Mouse (Mus musculus): ENCODE measurements at regions not wholly inside any gene's neighbourhood (a gene's known extent, or its start where the extent isn't known, plus 50 kb on each side); places are given as distances from the start of the nearest gene placed in this dataset.

DNA sequence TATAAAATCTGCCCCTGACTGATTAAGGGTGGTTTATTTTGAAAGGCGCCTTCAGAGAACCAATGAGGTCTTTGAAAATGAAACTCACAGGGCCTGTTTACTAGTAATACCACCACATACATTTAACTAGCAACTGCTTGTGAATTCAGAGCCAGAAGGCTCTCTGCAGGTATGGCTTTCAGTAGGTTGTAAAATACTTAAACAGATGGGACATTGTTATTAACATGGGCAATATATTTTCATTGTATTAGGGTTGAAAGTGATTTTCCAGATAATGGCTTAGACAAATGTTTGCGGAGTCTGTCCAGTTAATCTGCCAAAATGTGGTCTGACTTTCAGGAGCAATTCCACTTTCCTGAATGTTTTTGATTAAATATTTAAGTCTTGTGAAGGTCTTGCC, 430.8 kb downstream of the Btg1 start:
- WGBS (ENCODE audit: insufficient replicate concordance), result 89% methylated on average over 2 of the region's 2 CpGs
- Histone ChIP-seq H3K27me3 (ENCODE audit: control insufficient read depth, insufficient read depth, low read length) (no peaks in the 10 kb centered on the region), H3K27ac (ENCODE audit: low read depth, low read length) (no peak overlapping the region), H3K9ac (ENCODE audit: low read depth, low read length) (no peak overlapping the region), H3K9me3 (replicated peaks; ENCODE audit: control insufficient read depth, low read length) (no peaks in the 10 kb centered on the region), H3K4me2 (no peak overlapping the region), H3K36me3 (ENCODE audit: control insufficient read depth, insufficient read depth, low read length) (no peaks in the 10 kb centered on the region), H3K4me1 (ENCODE audit: control insufficient read depth, insufficient read depth, low read length) (no peaks in the 10 kb centered on the region), H3K4me3 (ENCODE audit: low read depth, low read length) (no peak overlapping the region)
- ATAC-seq (replicated peaks; ENCODE audit: insufficient number of reproducible peaks, low FRiP score, low TSS enrichment), result no peak

DNA sequence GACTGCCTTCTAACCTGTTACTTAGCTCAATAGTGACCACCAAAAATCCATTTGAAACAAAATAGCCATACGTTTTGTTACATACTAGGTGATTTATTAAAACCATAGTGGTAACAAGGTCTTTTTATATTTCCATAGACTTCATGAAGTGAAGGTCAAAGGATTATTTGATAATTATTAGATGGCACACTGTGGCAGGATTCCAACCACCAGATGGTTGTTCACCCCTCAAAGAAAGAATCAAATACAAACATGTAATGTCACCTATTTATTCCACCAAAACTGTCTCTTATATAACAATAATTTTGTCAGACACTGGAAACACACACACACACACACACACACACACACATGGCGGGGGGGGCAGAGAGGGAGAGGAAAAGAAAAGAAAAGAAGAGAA, 431.2 kb downstream of the Btg1 start:
- H3K9me3 ChIP-seq (replicated peaks; ENCODE audit: control insufficient read depth, low read length), result no peaks in the 10 kb centered on the region
- H3K4me3 ChIP-seq (ENCODE audit: low read depth, low read length), result no peak overlapping the region
- WGBS (ENCODE audit: insufficient replicate concordance), result 66% methylated on average over 2 of the region's 2 CpGs
- no peak overlapping the region for H3K27ac ChIP-seq (ENCODE audit: low read depth, low read length)
- no peaks in the 10 kb centered on the region for H3K4me1 ChIP-seq (ENCODE audit: control insufficient read depth, insufficient read depth, low read length)
- H3K27me3 ChIP-seq (ENCODE audit: control insufficient read depth, insufficient read depth, low read length), result no peaks in the 10 kb centered on the region
- H3K9ac ChIP-seq (ENCODE audit: low read depth, low read length), result no peak overlapping the region
- no peak overlapping the region for H3K4me2 ChIP-seq
- no peaks in the 10 kb centered on the region for H3K36me3 ChIP-seq (ENCODE audit: control insufficient read depth, insufficient read depth, low read length)
- no peak for ATAC-seq (replicated peaks; ENCODE audit: insufficient number of reproducible peaks, low FRiP score, low TSS enrichment)

DNA sequence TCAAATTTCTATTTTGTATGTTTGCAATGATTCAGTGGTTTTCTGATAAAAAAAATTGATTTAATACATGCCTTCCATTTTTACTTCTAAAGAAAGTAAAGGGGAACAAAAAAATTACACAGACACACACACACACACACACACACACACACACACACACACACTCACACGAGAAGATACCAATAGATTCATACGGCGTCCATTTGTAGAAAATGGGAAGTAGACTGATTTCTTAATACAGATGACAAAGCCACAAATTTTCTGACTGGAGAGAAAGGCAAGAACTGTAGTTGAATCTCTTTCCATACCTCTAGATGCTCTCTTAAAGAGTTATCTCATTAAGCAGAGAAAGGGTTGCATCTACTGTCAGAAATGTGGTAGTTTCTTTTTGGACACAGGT, 424.9 kb upstream of the Dcn start:
- H3K9me3 ChIP-seq (replicated peaks; ENCODE audit: control insufficient read depth, low read length), result no peaks in the 10 kb centered on the region
- H3K27ac ChIP-seq (ENCODE audit: low read depth, low read length), result no peak overlapping the region
- 93% methylated on average over 3 of the region's 3 CpGs for WGBS (ENCODE audit: insufficient replicate concordance)
- no peaks in the 10 kb centered on the region for H3K36me3 ChIP-seq (ENCODE audit: control insufficient read depth, insufficient read depth, low read length)
- H3K4me1 ChIP-seq (ENCODE audit: control insufficient read depth, insufficient read depth, low read length), result no peaks in the 10 kb centered on the region
- no peak overlapping the region for H3K9ac ChIP-seq (ENCODE audit: low read depth, low read length)
- H3K4me2 ChIP-seq, result no peak overlapping the region
- ATAC-seq (replicated peaks; ENCODE audit: insufficient number of reproducible peaks, low FRiP score, low TSS enrichment), result no peak
- no peak overlapping the region for H3K4me3 ChIP-seq (ENCODE audit: low read depth, low read length)
- no peaks in the 10 kb centered on the region for H3K27me3 ChIP-seq (ENCODE audit: control insufficient read depth, insufficient read depth, low read length)

DNA sequence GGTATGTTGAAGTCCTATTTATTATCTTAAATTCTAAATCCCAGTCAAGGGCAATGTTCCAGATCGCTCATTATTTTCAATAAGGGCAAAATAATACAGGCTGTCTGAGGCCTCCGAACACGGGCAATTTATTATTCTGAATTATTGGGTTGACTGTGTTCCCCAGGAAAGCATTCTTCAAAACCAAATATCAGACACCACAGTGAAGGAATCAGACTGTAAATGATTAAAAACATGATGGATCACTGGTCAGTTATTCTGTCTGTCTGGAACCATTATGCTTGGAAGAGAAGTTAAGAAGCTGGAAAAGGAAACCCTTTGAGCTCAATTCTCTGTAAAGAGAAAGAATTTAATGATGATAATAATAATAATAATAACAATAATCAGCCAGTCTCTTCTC, 417.4 kb upstream of the Dcn start:
- Histone ChIP-seq H3K27ac (ENCODE audit: low read depth, low read length) (no peak overlapping the region), H3K9me3 (replicated peaks; ENCODE audit: control insufficient read depth, low read length) (no peaks in the 10 kb centered on the region), H3K4me2 (no peak overlapping the region), H3K4me3 (ENCODE audit: low read depth, low read length) (no peak overlapping the region), H3K36me3 (ENCODE audit: control insufficient read depth, insufficient read depth, low read length) (no peaks in the 10 kb centered on the region), H3K9ac (ENCODE audit: low read depth, low read length) (no peak overlapping the region), H3K27me3 (ENCODE audit: control insufficient read depth, insufficient read depth, low read length) (no peaks in the 10 kb centered on the region), H3K4me1 (ENCODE audit: control insufficient read depth, insufficient read depth, low read length) (no peaks in the 10 kb centered on the region)
- ATAC-seq (replicated peaks; ENCODE audit: insufficient number of reproducible peaks, low FRiP score, low TSS enrichment), result no peak
- 83% methylated on average over 3 of the region's 3 CpGs for WGBS (ENCODE audit: insufficient replicate concordance)

DNA sequence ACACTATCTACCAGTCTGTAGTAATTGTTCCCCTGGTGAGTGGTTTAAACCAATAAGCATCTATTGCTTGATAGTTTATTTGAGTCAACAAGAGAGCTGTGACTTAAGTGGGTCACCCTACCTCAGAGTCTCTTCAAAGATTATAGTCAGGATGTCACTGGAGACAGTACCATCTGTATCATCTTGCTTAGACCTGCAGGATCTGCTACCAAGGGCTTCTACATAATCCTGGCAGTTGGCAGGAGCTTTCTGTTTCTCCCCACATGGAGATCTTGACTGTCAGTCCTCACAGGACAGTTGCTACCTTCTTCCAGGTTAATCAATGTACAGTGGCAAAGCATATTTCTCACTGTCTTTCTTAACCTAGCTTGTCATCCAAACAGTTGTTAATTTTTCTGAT, 414.9 kb upstream of the Dcn start:
- H3K27me3 ChIP-seq (ENCODE audit: control insufficient read depth, insufficient read depth, low read length), result no peaks in the 10 kb centered on the region
- no peaks in the 10 kb centered on the region for H3K4me1 ChIP-seq (ENCODE audit: control insufficient read depth, insufficient read depth, low read length)
- H3K9me3 ChIP-seq (replicated peaks; ENCODE audit: control insufficient read depth, low read length), result no peaks in the 10 kb centered on the region
- no peak overlapping the region for H3K27ac ChIP-seq (ENCODE audit: low read depth, low read length)
- no peak overlapping the region for H3K9ac ChIP-seq (ENCODE audit: low read depth, low read length)
- ATAC-seq (replicated peaks; ENCODE audit: insufficient number of reproducible peaks, low FRiP score, low TSS enrichment), result no peak
- H3K4me2 ChIP-seq, result no peak overlapping the region
- no peaks in the 10 kb centered on the region for H3K36me3 ChIP-seq (ENCODE audit: control insufficient read depth, insufficient read depth, low read length)
- no peak overlapping the region for H3K4me3 ChIP-seq (ENCODE audit: low read depth, low read length)

DNA sequence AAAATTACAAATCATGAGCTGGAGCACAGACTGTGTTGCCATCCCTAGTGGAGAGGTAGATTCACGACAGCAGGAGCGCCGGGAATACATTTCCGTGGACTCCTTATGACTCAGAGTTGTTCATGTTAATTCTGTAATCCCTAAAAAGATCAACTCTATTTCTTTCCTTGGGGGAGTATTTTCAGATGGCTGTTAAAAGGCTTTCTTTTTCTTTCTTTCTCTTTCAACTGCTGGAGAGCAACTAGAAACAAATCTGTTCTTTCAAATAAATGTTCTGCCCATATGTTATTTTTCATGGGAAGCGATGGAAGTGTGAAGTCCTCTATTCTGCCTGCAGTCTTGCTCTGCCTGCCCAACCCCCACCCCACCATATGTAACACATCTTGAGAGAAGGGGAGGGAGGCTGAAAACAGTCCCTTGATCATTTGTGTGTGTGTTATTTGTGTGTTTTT, 401.4 kb upstream of the Dcn start:
- H3K27me3 ChIP-seq (ENCODE audit: control insufficient read depth, insufficient read depth, low read length), result no peaks in the 10 kb centered on the region
- no peak overlapping the region for H3K4me2 ChIP-seq
- H3K9ac ChIP-seq (ENCODE audit: low read depth, low read length), result no peak overlapping the region
- H3K9me3 ChIP-seq (replicated peaks; ENCODE audit: control insufficient read depth, low read length), result no peaks in the 10 kb centered on the region
- 83% methylated on average over 5 of the region's 5 CpGs for WGBS (ENCODE audit: insufficient replicate concordance)
- H3K36me3 ChIP-seq (ENCODE audit: control insufficient read depth, insufficient read depth, low read length), result no peaks in the 10 kb centered on the region
- ATAC-seq (replicated peaks; ENCODE audit: insufficient number of reproducible peaks, low FRiP score, low TSS enrichment), result no peak
- H3K4me3 ChIP-seq (ENCODE audit: low read depth, low read length), result no peak overlapping the region
- H3K4me1 ChIP-seq (ENCODE audit: control insufficient read depth, insufficient read depth, low read length), result no peaks in the 10 kb centered on the region
- H3K27ac ChIP-seq (ENCODE audit: low read depth, low read length), result no peak overlapping the region

DNA sequence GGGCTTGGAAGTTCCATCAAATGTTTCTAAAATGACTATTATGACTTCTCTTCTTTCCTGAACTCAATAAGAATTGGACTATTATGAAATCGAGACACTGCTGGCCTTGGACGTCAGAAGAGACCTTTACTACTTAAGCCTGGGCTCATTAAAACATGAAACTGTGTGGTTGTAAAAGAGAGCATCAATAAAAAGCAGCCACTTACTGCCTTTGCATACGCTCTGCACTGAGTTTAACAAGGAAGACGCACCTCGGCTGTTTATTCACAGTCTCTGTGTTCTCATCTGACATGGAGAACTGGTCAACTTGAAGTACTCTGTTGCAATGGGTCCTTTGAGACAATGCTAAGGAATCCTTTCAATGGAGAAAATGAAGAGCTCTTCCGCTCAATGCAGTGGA, 399.8 kb upstream of the Dcn start:
- no peaks in the 10 kb centered on the region for H3K27me3 ChIP-seq (ENCODE audit: control insufficient read depth, insufficient read depth, low read length)
- H3K4me2 ChIP-seq, result no peak overlapping the region
- H3K27ac ChIP-seq (ENCODE audit: low read depth, low read length), result no peak overlapping the region
- 88% methylated on average over 6 of the region's 6 CpGs for WGBS (ENCODE audit: insufficient replicate concordance)
- no peak overlapping the region for H3K9ac ChIP-seq (ENCODE audit: low read depth, low read length)
- no peaks in the 10 kb centered on the region for H3K9me3 ChIP-seq (replicated peaks; ENCODE audit: control insufficient read depth, low read length)
- no peaks in the 10 kb centered on the region for H3K4me1 ChIP-seq (ENCODE audit: control insufficient read depth, insufficient read depth, low read length)
- ATAC-seq (replicated peaks; ENCODE audit: insufficient number of reproducible peaks, low FRiP score, low TSS enrichment), result no peak
- no peaks in the 10 kb centered on the region for H3K36me3 ChIP-seq (ENCODE audit: control insufficient read depth, insufficient read depth, low read length)
- H3K4me3 ChIP-seq (ENCODE audit: low read depth, low read length), result no peak overlapping the region

DNA sequence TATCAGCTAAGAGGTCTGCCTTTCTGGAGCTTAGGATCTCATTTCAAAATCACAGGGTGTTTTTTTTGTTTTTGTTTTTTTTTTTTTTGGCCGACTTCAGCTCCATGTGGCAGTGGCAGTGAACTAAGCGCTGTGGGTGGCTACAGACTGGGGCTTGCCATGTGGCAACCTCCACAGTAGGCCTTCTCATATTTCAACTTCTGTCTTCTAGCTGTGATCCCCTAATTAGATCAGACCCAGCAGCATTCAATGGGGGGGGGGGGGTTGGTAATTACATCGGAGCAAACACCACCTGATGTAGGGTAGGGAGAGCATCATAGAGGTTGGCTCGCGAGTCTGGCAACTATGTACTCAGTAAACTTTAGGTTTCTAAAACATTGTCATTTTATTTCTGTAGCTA, 392.1 kb upstream of the Dcn start:
- Histone ChIP-seq H3K9ac (ENCODE audit: low read depth, low read length) (no peak overlapping the region), H3K4me2 (no peak overlapping the region), H3K27me3 (ENCODE audit: control insufficient read depth, insufficient read depth, low read length) (no peaks in the 10 kb centered on the region), H3K27ac (ENCODE audit: low read depth, low read length) (no peak overlapping the region), H3K9me3 (replicated peaks; ENCODE audit: control insufficient read depth, low read length) (no peaks in the 10 kb centered on the region), H3K4me1 (ENCODE audit: control insufficient read depth, insufficient read depth, low read length) (no peaks in the 10 kb centered on the region), H3K36me3 (ENCODE audit: control insufficient read depth, insufficient read depth, low read length) (no peaks in the 10 kb centered on the region), H3K4me3 (ENCODE audit: low read depth, low read length) (no peak overlapping the region)
- WGBS (ENCODE audit: insufficient replicate concordance), result 65% methylated on average over 5 of the region's 5 CpGs
- ATAC-seq (replicated peaks; ENCODE audit: insufficient number of reproducible peaks, low FRiP score, low TSS enrichment), result no peak

DNA sequence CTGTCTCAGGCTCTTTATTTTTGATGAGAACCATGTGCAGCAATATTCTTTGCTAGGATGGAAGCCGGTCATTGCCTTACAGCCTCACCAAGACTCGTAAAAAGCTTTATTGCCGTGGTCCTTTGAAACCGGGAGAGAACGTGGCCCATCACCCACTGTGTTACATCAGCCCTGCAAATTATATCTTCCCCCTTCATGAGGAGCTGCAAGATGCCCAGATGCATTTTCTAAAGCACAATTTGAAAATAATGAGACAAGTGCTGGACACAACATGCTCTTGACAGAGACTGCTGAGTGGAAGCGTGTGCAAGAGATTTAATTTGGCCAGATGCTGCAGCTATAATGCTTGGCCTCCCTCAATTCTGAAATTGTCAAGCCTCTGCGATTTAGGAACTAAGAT, 389.2 kb upstream of the Dcn start:
- no peak overlapping the region for H3K4me3 ChIP-seq (ENCODE audit: low read depth, low read length)
- no peaks in the 10 kb centered on the region for H3K9me3 ChIP-seq (replicated peaks; ENCODE audit: control insufficient read depth, low read length)
- H3K27ac ChIP-seq (ENCODE audit: low read depth, low read length), result no peak overlapping the region
- H3K36me3 ChIP-seq (ENCODE audit: control insufficient read depth, insufficient read depth, low read length), result no peaks in the 10 kb centered on the region
- ATAC-seq (replicated peaks; ENCODE audit: insufficient number of reproducible peaks, low FRiP score, low TSS enrichment), result no peak
- H3K27me3 ChIP-seq (ENCODE audit: control insufficient read depth, insufficient read depth, low read length), result no peaks in the 10 kb centered on the region
- no peak overlapping the region for H3K4me2 ChIP-seq
- no peak overlapping the region for H3K9ac ChIP-seq (ENCODE audit: low read depth, low read length)
- H3K4me1 ChIP-seq (ENCODE audit: control insufficient read depth, insufficient read depth, low read length), result no peaks in the 10 kb centered on the region
- 87% methylated on average over 7 of the region's 7 CpGs for WGBS (ENCODE audit: insufficient replicate concordance)

Measured in heart, embryonic 11.5 days (tissue).